21 mouse cellular contexts compared by ENCODE assay signal in genomic region chr9:31844614-31845013, GRCm38 (mm10).
DNase-seq lines count a peak whose midpoint lies in the region; ATAC-seq lines count a peak whose summit lies in the region.
"Had no signal": no experiment of that assay in that cellular context is flagged by ENCODE, and none has a peak within 500 bp of the region (broad histone marks: within the 10 kb centered on the region; RNA-seq: fewer than 3 reads in every experiment).

No protein-coding gene starts in this region.

- no peak overlapping the region for H3K9ac ChIP-seq in intestine, embryonic 16.5 days (ENCODE audit: low read depth, low read length)
- no peak overlapping the region for H3K9ac ChIP-seq in intestine, embryonic 15.5 days
- H3K9ac ChIP-seq: embryonic facial prominence, embryonic 15.5 days; hindbrain, embryonic 12.5 days had no signal

- peak; percentile 22 to 45 for DNase-seq in thymus, adult 18-20 months
- DNase-seq in thymus, postnatal 10 days (ENCODE audit: low spot score in 2 of 2): peak; percentile 49 to 60
- peak; percentile 54 for DNase-seq in thymus, postnatal 4 days
- DNase-seq in left cerebral cortex, adult 18-20 months (ENCODE audit: low spot score in 2 of 2): no peak
- DNase-seq in kidney, postnatal 14 days: no peak
- DNase-seq: adrenal gland, adult 8-10 months; adrenal gland, postnatal 36 days; cerebellum, adult 8-10 months; embryo, embryonic 11 days; gastrocnemius, postnatal 14 days; heart, adult 2 months; heart, postnatal 36 days had no signal

- H3K36me3 ChIP-seq in intestine, embryonic 16.5 days (ENCODE audit: control insufficient read depth, insufficient read depth, low read length): no peaks in the 10 kb centered on the region
- H3K36me3 ChIP-seq in intestine, embryonic 15.5 days: no peaks in the 10 kb centered on the region
- H3K36me3 ChIP-seq: embryonic facial prominence, embryonic 15.5 days; forebrain, embryonic 10.5 days; hindbrain, embryonic 12.5 days had no signal

- H3K27me3 ChIP-seq in intestine, embryonic 16.5 days (replicated peaks; ENCODE audit: control insufficient read depth, insufficient read depth, low read length): no peaks in the 10 kb centered on the region
- no peaks in the 10 kb centered on the region for H3K27me3 ChIP-seq in intestine, embryonic 15.5 days (replicated peaks)
- H3K27me3 ChIP-seq: embryonic facial prominence, embryonic 15.5 days; hindbrain, embryonic 12.5 days had no signal

- no peaks in the 10 kb centered on the region for H3K9me3 ChIP-seq in intestine, embryonic 16.5 days (ENCODE audit: control insufficient read depth, low read length)
- H3K9me3 ChIP-seq in intestine, embryonic 15.5 days: no peaks in the 10 kb centered on the region
- H3K9me3 ChIP-seq: embryonic facial prominence, embryonic 15.5 days; forebrain, embryonic 10.5 days; hindbrain, embryonic 12.5 days had no signal

- ATAC-seq in intestine, embryonic 16.5 days: 0 out of 2 replicates have a peak, but pooled peaks have one; percentile 12
- ATAC-seq in intestine, embryonic 15.5 days: no peak
- ATAC-seq: forebrain, embryonic 14.5 days; hindbrain, embryonic 16.5 days had no signal

- no peak overlapping the region for H3K4me3 ChIP-seq in intestine, embryonic 16.5 days (ENCODE audit: low read length)
- no peak overlapping the region for H3K4me3 ChIP-seq in intestine, embryonic 15.5 days (replicated peaks)
- H3K4me3 ChIP-seq: embryonic facial prominence, embryonic 15.5 days; erythroblast, embryonic 14.5 days; forebrain, embryonic 10.5 days; heart, adult 2 months; hindbrain, embryonic 12.5 days had no signal

- H3K27ac ChIP-seq in intestine, embryonic 16.5 days (ENCODE audit: low read length): no peak overlapping the region
- no peak overlapping the region for H3K27ac ChIP-seq in intestine, embryonic 15.5 days
- H3K27ac ChIP-seq: embryonic facial prominence, embryonic 15.5 days; forebrain, embryonic 10.5 days; heart, adult 2 months; hindbrain, embryonic 12.5 days had no signal

- no peaks in the 10 kb centered on the region for H3K4me1 ChIP-seq in intestine, embryonic 16.5 days (ENCODE audit: control insufficient read depth, insufficient read depth, low read length)
- H3K4me1 ChIP-seq in intestine, embryonic 15.5 days (replicated peaks): peaks cover 3% of the 10 kb centered on the region; the same call in 1 of the 2 replicates
- H3K4me1 ChIP-seq: hindbrain, embryonic 12.5 days had no signal

- 64% methylated on average over 5 of the region's 5 CpGs for WGBS in intestine, embryonic 16.5 days
- WGBS in intestine, embryonic 15.5 days: 67% methylated on average over 5 of the region's 5 CpGs

- H3K4me2 ChIP-seq in intestine, embryonic 16.5 days (ENCODE audit: low read depth, low read length): no peak overlapping the region
- no peak overlapping the region for H3K4me2 ChIP-seq in intestine, embryonic 15.5 days (replicated peaks)
- H3K4me2 ChIP-seq: embryonic facial prominence, embryonic 15.5 days; heart, embryonic 11.5 days; hindbrain, embryonic 12.5 days had no signal

Comparison
In these comparisons a context has a peak if more than half of its experiments do, and no peak if none do; other contexts are left out.
1. DNase-seq: peak in thymus, adult 18-20 months (2 of 2), thymus, postnatal 10 days (2 of 2) and thymus, postnatal 4 days (single experiment); none in left cerebral cortex, adult 18-20 months (0 of 2) and kidney, postnatal 14 days (single experiment).